Mouse (Mus musculus) kidney, postnatal 36 days (tissue): ENCODE measurements around the gene Noto.
A peak's percentile ranks its signal among the peaks of the same experiment; 100 is the strongest.

Experiments
- DNase-seq, 2 experiments: peaks; one replicate each; pipeline ENCODE4 v3.0.0; 2021 to 2022; ENCODE audit warnings: mixed read lengths in 2 of 2

Noto gene

DNA sequence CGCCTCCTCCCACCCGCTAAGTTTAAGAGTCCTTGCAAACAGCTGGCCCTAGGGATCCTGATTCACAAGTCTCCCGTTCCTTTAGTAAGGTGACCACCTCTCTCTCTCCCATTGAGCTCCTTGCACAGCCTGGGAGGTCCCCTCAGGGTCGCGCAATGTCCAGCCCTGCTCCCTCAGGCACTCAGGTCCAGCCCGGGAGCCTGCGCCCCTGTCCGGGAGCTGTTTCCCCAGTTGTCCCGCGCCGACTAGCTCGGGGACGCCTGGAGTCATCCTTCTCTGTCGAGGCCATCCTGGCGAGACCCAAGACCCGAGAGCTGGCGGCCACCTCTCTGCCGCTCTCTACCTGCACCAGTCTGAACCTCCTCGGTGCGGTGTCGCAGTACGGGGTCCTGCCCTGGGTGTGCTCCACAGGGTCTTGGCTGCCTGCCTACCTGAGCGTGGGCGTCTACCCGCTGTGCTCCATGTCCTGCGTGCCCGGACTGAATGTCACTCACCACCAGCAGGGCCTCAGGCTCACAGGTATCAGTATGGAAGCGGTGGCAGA is at the start of gene Noto:
Gene Noto, plus strand, starts transcription at position 51 of the 544 bp plus-strand sequence.
- no peak for DNase-seq

DNA sequence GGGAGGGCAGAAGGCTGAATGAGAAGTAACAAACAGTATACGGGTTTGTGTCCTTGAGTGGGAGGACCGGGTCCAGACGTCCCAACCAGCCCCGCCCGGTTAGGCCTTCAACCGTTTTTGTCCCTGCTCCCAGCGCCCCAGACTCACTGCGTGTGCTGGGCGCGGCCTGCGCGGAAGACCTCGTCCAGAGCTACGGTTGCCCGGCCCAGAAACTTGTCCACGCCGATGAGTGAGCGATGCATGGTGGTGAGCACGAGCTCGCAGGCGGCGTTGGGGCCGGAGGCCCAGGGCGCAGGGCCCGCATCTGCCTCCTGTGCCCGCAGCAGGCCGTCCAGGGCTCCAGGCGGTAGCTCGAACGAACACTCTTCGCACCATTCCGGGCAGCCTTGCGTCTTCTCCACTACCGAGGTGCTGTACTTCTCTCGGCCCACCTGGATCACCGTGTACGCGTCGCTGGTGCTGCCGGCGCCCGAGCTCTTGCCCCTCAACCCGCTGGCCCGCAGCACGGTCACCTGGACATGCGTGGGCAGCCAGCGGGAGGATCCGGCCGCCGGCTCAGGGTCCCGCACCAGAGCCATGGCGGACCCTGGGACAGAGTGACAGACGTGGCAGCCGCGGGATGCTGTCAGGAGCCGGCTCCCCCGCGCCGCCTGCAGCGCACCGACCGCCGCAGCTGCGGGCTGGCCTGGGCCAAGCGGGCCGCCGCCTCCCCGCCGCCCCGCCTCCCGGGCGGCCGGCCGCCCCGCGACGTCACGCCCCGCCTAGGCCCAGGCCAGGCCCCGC is 49.5 kb upstream of the Noto start, which contains the start of gene Rab11fip5:
Gene Rab11fip5, minus strand, starts transcription at position 684 of the 783 bp plus-strand sequence.
- peak in 1 of 2 experiments; percentile 67 for DNase-seq

DNA sequence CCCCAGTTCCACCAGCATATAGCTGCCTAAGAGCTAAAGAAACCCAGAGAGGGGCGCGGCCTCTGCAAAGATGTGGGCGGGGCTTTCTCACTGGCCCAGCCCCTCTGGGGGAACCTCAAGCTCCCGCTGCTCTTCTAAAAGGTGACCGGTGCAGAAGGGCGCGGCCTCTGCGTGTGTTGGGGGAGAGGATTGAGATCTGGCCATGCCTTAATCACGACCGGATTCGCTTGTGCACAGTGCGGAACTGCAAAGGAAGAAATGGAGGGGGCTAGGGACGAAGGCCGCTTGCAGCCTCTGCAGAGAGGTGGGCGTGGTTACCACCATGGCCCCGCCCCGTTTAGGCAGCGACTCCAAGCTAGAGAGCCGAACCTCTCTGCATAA is 49.0 kb upstream of the Noto start:
- DNase-seq: peak; percentile 98 to 100

DNA sequence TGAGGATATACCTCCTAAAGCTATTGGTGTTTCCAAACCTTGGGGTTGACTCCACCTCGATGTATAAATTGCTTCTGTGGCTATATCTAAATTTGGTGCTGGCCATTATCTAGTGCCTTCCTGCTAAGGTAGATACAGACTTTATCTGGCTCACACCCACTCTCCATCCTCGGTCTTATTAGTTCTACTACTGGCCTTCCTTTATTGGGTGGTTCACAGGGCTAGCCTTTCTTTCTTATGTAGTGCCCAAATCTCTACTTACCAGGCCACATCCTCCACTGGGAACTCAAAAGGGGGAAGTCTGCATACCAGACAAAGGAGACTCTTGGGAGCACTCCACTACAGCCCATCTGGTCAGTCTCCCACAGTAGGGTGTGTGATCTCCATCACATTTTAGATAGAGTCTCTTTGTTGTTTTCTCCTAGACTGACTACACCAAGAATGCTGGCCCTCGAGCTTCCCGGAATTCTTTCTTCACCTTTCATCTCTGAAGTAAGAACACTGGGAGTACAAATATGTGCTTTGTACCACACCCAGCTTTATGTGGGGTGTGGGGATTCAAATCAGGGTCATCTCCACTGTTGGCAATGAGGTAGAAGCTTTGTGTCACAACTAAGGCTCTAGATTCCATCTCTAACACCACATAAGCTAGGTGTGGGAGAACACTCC is 46.5 kb upstream of the Noto start:
- no peak for DNase-seq

DNA sequence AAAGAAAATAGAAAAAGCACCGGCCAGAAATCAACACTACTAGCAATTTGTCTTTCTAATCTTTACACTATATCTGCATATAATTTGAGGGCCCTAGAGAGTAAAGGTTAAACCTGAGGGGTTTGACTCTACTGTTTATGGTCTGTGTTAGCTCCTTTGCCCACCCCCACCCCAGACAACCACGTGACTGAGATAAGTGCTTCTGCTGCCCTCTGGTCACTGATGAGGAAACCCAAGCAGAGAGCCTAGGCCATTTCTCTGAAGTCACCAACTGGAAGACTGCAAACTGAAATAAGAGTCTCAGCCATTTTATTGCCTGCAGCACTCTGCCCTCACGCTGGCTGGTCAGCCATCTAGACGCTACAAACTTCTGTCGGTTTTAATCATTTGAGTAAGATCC is 45.8 kb upstream of the Noto start:
- DNase-seq: no peak

DNA sequence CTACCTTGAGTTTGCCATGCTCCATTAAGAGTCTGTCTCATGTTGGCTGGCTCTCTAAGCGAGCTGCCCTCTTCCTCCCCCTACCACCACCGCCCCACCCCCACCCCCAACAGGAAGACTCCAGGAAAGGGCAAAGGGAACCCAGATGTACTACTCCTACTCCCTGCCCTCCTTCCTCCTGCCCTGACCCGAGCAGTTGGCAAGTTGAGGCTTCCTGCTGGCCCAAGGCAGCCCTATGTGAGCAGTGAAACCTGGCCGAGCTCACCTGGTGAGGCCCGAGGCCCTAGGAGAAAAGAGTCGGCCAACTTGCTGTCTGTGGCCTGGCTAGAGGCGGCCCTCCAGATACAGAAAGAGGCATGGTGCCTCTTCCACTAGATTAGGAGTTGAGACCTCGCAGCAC is 45.1 kb upstream of the Noto start:
- DNase-seq: peak in 1 of 2 experiments; percentile 53

DNA sequence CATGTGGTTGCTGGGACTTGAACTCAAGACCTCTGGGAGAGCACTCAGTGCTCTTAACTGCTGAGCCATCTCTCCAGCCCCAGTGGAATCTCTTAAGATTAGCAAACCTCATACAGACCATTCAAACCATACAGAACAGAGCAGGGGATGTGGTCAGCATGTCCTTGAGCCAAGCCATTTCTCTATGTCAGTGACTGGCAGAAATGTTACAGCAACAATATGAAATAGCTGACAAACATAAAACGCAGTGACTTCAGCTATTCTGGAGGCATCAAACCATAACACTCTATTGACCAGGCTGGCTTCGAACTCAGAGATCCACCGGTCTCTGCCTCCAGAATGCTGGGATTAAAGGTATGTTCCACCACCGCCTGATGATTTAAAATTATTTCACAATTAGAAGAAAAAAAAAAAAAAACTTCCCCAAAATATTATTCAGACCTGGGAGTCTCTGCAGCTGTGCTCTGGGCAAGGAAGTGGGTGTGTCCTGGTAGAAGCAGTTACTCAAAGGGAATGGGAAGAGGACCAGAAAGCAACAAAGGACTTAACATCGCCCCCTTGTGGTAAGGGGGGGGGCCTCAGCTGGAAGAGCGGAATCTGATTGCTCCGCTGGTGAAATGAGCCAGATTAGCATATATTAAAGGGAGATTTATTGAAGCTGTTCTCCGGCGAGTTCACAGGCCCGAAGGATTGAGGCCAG is 43.3 kb upstream of the Noto start:
- peak; percentile 91 for DNase-seq

DNA sequence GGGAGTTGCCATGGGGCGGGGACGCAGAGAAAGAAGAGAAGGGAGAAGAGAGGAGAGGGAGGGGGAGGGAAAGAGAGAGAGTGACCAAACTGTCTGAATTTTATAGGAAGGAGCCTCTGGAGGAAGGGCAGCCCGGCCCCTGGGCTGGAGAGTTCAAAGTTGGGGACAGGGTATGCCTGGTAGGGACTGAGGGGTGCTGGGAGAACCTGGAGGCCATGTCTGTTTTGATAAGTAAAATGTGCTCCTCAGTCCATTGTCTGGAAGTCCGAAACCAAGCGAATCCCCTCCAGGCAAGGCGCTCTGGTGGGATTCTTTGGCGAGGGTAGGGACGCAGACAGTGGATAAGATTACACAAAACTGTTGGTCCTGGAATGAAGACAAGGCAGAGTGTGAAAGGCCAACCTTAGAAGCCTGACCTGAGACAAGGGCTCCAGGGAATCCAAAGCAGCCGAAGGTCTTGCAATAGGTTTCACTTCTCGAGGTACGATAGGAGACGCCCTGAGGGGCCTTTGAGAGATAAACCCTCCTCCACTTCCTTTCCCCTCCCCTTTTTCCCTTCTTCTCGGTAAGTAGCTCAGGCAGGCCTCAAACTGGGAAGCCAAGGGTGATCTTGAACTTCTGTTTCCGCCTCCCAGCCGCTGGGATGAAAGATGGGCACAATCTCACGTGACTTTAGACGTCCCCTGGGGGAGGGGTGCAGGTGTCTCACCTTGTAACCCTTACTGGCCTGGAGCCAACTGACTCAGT is 42.6 kb upstream of the Noto start:
- no peak for DNase-seq

DNA sequence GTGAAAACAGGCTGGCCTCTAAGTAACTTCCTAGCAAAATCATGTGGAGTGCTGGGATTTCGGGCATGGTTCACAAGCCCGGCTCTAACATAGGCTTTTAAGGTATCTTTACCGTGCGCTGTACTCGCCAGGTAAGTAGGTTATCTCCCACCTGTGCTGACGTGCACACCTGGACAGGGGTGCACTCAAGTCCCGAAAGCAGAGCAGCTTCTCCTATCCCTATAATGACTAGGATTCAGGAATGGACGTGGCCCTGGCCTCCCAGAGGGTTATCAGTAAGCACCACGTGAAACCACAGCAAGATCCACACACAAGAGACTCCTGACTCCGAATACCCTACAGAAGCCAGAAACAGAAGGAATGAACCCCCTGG is 42.1 kb upstream of the Noto start:
- DNase-seq: no peak

DNA sequence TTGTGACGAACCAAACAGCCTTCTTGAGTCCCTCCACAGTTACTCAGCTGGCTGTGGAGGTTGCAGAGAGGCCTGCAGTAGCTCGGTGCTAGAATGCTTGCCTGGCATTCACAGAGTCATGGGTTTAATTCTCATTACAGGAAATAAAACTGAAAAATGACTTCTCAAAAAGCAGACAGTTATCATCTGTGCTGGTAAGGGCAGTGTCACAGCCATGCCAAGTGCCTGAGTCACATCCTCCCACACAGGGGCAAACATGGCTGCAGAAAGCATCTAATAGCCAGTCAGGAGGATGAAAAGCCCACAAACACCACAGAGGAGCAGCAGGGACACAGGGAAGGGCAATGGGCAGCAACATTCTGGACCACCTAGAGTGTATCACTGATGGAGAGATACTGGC is 40.9 kb upstream of the Noto start:
- DNase-seq: no peak

DNA sequence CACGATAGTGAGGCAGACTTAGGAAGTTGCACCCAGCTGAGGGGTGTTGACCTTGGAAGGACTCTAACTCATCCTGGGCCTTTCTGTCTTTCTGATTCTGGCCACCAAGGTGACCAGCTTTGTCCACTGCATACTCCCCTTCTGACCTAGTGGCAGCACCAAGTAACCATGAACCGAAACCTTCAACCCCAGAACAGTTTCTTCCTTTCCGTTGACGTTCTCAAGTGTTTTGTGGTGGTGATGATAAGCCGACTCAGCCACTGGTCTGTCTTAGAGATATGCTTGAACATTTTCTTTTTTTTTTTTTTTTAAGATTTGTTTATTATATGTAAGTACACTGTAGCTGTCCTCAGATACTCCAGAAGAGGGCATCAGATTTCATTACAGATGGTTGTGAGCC is 35.1 kb upstream of the Noto start:
- DNase-seq: no peak

DNA sequence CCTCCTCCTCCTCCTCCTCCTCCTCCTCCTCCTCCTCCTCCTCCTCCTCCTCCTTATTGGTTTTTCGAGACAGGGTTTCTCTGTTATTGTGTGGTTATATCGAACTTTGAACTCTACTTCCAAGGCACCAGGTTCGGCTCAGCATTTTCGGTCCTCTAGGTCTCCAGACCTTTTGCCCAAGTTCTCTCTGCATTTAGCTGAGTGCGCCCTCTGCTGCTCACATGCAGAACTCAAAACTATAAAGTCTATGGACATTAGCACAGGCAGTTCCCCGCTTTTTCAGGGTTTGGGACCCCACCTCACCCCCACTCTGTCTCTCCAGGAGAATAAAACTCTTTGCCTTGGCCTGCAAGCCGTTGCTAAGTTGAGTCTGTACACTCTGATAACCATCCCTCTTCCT is 31.9 kb upstream of the Noto start:
- peak; percentile 81 to 92 for DNase-seq

DNA sequence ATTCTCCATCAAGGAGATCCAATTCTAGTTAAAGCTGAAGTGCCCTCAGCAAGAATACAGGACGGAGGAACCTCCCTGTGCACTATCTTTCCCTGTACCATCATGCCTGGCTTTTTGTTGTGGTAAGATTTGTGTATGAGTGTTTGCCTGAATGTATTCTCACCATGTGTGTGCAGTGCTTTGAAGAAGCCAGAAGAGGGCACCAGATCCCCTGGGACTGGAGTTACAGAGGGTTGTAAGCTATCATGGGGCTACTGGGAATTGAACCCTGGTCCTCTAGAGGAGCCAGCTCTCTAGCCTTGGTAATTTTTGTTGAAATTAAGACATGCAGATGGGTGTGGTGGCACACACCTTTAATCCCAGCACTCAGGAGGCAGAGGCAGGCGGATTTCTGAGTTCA is 28.3 kb upstream of the Noto start:
- no peak for DNase-seq

DNA sequence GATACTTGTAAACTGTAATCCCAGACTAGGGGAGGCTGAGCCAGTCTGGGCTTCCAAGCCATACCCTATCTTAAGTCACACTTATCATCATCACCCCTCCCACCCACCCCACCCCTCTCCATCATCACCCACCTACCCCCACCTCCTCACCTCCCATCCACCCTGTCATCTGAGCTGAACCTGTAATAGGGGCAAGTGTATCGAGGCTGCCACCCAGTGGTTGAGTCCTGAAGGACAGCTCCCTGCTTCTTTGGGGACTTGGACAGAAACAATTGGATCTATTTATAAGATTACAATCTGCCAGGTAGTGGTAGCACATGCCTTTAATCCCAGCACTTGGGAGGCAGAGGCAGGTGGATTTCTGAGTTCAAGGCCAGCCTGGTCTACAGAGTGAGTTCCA is 26.5 kb upstream of the Noto start:
- DNase-seq: peak; percentile 48 to 83

DNA sequence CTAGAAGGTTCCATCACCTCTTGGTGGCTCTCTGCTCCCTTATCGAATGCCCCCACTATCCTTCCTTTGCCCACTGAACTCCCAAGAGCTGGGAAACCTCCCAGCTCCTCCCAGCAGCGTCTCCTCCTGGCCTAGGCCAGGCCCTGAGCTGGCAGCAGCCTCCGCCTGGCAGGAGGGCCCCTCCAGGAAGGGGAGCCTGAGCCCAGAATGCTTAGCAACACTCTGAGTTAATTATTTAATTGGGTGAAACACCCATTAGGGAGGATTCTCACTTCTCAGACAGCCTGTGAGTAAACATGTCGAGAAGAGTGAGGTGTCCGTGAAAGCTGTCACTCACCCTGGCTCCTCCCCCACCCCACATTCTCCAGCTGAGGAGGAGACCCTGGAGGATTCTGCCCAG is 24.0 kb upstream of the Noto start:
- peak; percentile 63 to 67 for DNase-seq

DNA sequence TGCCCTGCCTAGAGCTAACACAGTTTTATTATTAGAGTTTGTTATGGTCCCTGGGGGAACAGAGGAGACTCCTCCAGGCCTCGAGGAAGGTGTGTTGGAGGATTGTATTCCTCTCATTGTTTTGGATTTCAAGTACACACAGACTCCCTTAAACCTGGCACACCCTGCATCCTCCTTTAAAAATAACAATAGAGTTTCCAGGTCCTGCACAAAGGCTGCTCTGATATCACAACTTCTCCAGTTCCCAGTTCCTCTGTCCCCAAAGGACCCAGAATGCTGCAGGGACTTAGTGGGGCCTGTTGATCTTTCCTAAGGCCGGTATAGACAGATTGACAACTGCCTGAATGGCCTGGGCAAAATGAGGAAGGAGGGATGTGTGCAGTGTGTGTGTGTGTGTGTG is 21.1 kb upstream of the Noto start:
- no peak for DNase-seq

DNA sequence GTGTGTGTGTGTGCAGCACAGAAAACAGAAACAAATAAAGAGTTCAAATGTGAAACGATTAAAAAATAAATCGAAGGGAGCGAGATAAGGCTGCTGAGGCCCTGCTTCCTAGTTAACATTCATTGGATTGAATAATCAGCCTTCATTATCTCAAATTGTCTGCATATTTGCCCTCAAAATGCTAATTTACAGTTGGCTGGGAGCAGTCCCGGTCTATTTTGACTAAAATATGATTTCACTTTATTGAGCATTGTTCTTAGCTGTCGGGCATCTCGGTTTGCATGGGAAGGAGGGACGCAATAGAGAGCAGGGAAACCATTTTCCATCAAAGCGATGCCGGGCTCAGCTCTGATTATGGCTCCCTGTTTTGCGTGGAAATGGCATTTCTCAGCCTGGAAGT is 20.6 kb upstream of the Noto start:
- no peak for DNase-seq

DNA sequence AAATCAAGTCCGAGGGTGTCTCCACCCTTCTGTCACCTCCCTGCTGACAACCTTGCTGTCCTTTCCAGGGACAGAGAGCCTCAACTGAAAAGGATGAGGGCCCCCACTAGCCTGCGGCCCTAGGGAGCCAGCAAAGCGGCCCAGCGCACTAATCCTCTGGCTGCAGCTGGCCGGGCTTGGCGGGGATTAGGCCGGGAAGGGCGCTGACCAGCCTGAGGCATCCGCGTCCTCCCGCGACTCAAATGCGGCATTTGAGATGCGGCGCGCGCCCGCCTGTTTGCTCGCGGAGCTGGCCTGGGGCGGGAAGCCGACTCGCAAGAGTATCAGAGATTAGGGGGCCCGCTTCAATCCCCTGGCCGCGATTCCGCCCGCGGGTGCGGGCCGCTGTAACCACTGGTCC is 14.7 kb upstream of the Noto start:
- no peak for DNase-seq

DNA sequence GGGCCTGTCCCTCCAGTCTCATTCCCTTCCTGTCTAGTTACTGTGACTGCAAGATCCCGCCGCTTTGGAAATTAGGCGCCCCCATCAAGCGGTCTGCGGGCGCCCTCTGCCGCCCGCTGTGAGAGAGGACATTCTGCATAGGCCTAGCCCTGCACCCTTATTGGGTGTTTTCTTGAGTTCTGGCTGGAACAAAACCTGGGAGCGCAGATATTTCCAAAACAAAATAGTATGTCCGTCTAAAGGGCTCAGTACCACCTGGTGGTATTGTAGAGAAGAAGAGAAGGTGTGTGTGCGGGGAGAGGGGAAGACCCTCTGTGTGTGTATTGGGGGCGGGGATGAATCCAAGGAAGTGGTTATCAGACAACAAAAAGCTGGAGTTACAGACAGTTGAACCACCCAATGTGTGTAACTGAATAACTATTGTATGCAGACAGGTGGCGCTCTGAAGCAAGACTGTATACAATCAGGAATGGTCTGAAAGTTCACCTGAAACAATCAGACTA is 12.9 kb upstream of the Noto start:
- peak; percentile 47 to 77 for DNase-seq

DNA sequence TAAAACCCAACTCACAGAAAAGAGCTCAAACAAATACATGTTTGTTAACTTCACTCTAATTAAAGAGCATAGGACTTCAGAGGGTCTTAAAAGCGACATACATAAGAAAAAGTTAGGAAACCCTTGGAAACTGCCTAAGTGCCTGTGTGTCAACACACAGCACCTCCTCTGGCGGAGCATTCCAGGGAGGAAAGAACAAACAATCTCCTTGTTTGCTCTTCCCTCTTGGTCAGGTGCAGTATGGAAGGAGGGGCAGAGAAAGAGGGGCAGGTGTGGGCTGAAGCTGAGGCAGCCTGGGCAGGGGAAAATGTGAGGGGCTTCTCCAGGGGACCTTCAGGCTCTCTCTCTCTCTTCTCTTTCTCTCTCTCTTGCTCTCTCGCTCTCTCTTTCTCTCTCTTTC is 7.9 kb upstream of the Noto start:
- no peak for DNase-seq

DNA sequence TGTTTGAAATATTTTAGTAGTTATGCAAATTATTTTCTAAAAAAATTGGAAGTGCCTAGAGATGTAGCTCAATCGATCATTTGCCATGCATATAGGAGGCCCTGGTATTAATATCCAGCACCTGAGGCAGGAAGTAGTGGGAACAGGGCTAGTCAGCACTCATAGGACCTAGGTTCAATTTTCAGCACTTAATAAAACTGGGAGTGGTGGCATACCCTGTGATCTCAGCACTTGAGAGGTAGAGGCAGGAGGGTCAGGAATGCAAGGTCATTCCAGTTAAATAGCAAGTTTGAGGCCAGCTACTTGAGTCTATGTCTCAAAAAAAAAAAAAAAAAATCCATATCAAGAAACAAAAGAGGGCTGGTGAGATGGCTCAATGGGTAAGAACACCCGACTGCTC is 4.5 kb upstream of the Noto start:
- DNase-seq: no peak

DNA sequence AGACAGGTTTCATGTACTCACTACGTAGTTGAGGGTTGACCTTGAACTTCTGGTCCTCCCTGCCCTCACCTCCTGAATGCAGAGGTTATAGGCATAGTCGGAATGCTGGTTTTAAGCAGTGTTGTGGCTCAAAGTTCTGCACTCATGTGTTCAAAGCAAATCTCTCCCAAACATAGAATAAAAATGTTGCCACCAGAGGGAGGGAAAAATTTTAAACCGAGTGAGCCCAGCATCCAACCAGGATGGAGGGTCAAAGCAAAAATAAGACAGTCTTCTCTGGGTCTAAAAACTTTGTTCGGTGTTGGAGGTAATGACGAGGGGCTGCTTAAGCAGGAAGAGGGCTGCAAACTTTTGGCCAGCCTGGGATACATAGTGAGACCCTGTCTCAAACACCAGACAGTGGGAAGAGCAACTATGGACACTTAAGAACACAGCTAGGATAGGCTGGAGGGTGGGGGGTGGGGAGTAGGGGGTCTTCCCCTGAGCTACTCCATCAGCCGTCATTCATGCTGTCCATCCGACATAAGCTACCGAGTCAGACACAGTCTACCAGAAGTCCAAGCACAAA is 7.7 kb downstream of the Noto start:
- DNase-seq: no peak
